Mouse (Mus musculus) kidney, postnatal 25 days (tissue): ENCODE data around the gene Oprm1.

Source experiments
- DNase-seq, 2 experiments: peaks; one replicate each; pipeline ENCODE4 v3.0.0; 2021; ENCODE audit warnings: mixed read lengths in 2 of 2

Oprm1 gene

DNA sequence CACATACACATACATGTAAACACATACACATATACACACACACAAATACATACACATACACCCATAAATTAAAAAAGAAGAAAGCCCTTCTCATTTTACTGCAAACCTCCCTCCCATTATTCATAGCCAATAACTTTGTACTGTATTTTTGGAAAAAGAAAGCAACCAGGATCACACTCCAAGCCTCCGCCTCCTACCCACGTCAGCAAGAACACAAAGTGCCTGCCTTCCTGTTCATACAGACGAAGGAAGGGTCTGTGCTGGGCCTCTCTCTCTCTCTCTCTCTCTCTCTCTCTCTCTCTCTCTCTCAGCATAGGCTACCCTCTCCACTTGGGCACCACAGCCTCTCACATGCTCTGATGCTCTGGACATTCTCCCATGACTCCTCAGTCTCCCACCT lies 137.5 kb downstream of the Oprm1 start:
- DNase-seq, result no peak

DNA sequence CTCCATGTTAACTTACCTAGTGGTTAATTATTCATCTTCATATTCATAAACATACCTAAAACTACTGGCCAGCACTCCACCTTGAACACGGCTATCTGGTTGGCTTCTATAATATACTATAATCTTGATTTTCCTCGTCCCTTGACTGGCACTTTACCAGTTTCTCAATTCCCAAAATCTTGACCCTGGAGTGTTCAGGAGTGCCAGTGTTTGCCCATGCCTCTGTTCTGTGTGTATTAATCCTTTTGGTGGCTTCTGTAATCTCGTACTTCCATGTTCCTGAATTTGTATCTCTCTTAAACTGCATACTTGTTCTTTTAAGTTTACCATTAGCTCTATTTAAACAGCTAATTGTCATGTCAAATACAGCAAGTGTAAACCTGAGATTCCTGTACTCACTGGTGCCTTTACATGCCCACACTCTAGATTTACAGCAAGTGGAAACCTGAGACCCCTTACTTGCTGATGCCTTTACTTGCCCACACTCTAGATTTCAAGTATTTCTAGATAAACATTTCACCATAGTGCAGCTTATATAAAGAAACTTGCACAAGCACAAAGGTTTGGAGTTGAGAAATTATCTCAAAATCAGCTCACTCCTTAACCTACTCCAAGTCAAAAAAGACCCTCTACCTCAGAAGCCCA lies 138.5 kb downstream of the Oprm1 start:
- no peak for DNase-seq

DNA sequence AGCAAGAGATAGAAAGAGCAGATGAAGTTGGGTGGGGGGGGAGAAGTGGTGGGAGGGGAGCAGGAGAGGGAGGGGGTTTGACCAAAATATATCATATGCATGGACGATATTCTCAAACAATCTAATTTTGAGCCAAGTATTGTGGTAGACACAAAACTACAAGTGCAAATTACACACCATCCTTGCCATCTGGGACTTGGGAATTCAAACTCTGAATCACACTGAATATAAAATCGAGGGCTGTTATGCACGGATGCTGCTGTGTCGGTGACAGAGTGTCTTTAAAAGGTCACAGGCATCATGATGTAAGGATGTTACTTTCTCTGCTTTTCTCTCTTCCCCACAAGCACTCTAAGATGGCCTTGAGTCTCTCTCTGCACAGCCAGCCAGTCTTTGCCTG lies 141.8 kb downstream of the Oprm1 start:
- DNase-seq, result no peak

DNA sequence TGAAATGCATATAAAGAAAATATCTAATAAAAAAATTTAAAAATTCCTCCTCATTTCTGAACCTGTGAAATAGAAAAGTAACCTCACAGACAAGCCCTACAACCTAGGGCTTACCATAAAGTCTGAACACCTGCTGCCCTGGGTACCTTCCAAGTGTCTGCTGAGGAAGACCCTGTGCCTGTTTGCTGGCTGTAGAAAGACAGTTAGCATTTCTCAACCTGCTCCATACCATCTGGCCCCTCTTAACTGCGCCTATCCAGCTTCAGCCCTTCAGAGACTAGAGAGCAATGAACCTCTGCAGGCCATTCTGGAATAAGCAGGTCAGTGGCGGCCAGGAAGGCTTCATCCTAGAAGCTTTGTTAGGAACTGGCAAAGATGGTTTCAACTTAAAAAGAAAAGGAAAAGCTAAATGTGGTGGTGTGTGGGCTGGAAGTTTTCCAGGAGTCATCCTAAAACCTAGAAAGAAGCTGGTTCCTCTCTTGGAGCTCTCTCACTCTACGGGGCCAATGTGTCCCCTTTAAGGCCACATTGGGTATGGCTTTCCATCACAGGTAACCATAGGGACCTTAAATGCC lies 143.6 kb downstream of the Oprm1 start:
- DNase-seq, result no peak

DNA sequence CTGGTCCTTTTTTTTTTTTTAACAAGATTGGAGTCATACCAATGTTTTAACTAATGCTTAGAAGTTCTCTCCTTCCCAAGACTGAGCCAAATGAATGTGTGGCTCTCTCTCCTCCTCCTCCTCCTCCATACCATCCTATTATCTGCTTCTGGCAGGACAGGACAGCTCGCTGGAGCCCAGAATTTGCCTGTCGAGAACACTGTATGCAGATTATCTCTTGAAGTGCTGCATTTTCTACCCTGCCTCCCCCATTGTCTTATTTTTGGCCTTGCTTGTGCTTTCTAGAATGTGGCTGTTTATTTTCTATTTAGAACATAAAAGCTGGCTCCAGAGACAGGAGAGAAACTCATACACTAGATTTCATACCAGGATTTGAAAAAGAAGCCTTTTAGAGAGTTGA lies 151.5 kb downstream of the Oprm1 start:
- no peak for DNase-seq

DNA sequence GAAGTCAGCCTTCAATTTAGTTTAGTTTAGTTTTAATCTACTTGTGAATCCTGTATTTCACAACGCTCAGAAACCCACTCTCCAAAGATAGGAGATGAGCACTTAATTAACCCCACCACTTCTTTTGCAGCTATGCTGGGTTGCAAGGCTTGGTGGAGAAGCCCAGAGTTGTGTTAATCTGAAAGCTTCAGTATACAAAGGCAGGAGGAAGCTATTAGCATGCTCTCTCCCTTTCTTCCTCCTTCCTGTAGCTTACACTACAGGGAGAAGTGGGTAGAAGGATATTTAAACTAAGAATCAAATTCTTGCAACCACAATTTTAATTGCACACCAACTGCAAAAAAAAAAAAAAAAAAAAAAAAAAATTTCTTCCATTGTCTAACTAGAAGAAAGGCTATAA lies 157.7 kb downstream of the Oprm1 start:
- DNase-seq, result no peak

DNA sequence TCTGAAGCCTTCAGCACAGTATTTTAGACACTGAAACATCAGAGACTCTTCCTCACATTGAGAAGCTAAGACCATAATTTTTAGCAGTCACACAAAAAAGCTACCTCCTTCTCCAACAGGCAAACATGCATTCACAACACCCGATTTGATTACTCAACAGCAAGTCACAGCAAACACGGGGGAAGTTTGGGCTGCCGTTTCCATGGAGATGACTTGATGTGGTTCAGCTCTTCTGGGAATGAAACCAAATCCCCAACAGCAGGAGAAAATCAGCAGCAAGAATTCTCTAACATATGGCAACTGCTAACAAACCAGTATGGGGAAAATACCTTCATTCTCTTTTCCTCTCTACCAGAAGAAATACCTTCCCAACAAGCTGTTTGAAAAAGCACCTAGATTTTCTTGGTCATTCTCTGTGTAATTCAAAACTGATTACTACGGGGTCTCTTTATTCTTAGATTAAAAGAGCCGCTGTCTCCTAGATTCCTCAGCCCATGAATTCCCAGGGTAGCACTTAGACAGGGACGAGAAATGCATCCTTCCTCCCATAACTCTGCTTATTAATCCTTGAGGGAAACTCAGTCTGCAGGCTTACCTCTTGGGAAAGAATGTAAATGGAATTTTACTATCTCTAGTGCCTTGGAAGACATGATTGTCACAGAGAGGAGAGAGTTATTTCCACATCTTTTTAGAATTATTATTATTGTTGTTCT lies 158.4 kb downstream of the Oprm1 start:
- peak; percentile 8 to 35 for DNase-seq

DNA sequence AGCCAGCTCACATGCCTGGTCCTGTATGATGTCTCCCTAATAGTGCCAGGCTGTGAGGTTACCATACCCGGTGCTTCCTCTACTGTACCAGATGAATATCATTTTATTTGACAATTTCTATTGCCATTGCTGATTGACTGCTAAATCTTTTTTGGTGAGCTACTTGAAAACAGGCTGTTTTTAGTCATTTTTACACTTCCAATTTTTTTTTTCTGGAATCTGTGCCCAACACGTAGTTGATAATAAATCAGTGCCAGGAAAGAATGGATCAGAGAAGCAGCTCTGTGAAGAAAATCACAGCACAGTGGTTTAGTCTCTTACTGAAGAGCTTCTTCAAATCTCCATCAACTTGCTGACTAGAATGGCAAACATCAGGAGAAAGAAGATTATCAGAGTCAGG lies 168.4 kb downstream of the Oprm1 start:
- DNase-seq, result no peak

DNA sequence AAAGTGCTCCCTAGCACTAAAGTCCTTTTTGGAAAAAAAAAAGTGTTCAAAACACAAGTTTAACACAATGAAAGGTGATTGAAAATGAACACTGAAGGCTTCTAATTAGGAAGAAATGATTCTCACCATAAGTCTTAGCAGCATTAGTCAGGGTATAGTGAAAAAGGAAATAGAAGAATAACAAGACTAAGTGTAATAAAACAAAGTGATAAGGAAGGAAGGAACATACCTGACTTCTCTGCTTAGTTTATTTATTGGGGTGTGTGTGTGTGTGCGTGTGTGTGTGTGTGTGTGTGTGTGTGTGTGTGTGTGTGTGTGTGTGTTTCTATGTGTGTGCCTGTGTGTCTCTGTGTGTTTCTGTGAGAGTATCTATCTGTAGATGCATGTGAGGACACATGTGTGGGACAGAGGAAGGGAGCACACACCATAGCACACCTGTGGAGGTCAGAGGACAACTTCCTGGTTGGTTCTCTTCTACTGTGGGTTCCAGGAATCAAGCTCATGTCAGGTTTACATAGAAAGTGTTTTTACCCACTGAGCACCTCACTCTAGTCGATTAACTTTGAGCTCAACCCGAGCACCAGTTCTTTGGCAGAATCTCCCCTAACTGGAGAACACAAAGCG lies 169.4 kb downstream of the Oprm1 start:
- no peak for DNase-seq

DNA sequence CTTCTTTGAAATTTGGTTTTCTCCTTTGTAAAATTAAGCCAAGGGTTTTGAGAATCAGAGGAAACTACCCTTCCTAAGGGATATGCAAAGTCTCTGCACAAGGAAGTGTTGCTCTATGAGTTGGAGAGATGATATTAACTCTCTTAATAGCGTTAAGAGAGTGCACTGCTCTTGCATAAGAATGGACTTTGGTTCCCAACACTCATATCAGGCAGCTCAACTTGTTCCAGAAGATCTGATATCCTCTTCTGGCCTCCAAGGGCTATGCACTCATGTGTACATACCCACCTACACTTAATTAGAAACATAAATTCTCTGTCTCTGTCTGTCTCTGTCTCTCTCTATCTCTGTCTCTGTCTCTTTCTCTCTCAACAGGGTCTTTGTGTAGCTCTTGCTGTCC lies 170.6 kb downstream of the Oprm1 start:
- no peak for DNase-seq

DNA sequence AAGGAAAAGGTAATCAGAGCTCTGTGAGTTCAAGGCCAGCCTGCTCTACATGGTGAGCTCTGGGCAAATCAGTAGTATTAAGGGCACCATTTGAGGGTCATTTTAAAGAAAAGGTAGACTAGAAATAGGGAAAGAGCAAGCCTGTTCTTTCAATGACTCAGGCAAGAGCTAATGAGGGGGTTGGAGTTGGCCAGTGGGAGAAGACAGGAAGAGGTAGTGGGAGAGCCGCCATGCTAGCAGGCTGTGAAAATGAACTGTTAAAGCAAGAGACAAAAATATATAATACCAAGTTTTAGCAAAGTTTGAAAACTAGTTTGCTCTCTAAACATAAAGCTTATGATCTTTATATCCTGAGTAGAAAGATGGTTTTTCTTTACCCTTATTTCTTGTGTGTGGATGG lies 172.1 kb downstream of the Oprm1 start:
- no peak for DNase-seq

DNA sequence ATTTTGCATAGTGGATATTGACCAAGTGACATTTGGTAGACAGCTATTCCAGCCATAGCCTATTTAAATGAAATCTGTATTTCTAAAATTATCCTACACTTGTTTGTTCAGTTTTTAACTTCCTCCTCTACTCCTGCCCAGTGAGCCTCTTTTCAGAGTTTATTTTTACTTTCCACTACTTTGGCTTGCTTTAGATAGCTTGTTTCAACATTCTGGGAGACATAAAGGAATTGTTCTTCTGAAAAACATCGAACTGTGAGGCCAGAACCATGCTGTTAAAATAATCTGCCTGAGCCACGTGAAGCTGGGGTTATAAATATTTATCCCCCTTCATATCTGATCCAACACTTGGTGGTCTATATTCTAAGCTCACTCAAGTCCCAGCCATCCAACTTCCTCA lies 172.6 kb downstream of the Oprm1 start:
- DNase-seq, result no peak

DNA sequence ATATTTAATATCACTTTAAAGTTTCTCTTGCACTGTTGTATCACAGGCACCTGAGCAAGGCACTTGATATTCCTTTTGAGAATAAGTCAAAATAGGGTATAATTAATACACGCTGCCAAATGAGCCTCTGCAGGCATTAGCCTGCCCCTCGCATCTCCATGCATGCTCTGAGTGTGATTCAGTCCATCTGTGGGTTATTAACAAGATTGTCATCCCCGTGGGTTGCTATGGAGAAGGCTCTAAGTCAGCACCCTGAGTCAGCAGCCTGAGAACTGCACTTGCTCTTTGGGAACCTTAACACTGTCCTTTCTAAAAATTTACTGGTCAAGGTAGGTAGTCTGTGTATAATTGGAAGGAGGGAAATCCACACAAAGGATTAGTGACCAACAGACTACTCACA lies 176.5 kb downstream of the Oprm1 start:
- DNase-seq, result no peak

DNA sequence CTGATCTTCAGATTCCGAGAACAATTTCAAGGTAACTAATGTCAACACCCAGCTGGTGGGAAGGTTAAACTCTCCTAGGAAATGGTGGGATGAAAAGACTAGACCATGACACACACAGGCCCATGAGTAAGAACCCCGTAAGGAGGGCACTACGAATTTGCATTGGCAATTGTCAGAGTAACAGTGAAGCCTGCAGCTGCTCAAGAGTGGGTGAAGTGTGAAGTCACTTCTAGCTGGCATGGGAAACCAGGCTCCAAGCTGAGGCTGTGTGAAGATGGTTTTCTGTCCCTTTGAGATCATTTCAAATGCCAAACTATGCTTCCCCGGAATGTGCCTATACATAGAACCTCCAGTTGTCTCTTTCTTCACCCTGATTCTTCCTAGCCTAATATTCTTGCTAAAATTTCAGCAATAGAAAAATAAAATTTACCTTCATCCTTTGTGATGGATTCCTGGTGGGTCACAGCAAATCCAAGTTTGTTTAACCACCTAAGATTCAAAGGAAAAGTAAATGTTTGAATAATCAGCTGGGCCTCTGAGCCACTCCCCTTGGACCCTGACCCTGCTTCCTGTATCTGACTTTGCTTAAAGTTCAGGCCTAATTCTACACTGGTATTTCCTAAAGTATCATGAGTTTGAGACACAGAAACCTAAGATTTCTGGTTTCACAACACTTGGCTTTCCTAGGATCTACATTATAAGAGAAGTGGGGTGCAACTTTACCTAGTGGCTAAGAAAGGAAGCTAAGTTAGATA lies 178.5 kb downstream of the Oprm1 start:
- DNase-seq, result no peak

DNA sequence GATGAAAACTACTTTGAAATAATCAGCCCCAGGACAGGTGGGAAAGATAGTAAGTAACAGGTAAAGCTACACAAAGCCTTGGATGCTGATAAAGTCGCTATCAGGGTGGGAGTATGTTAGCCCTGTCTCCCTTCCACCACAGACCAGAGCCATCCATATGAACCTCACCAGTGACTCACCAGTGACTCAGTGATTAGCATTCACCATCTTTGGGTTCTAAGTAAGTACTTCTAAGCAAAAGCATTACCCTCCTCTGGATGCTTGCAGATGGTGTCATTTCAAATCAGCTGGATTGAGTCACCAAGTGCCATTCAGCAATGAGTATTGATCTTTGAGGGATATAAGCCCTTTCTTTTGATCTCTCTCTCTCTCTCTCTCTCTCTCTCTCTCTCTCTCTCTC lies 194.8 kb downstream of the Oprm1 start:
- no peak for DNase-seq

DNA sequence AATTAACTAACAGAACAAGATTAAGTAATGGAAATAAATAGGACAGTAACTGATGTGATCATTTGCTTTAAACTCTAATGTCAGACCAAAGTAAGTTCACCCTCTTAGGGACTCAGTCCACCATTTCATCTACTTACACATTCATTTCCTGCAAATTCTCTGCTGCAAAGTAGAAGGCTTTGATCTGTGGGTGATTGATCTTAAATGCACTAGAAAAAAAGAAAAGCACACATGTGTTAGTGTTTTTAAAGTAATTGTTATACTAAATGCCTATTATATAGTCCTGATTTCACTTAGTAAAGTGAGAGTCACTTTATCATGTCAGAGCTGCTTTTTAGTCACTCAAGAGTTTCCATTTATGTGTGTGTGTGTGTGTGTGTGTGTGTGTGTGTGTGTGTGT lies 196.2 kb downstream of the Oprm1 start:
- DNase-seq, result no peak

DNA sequence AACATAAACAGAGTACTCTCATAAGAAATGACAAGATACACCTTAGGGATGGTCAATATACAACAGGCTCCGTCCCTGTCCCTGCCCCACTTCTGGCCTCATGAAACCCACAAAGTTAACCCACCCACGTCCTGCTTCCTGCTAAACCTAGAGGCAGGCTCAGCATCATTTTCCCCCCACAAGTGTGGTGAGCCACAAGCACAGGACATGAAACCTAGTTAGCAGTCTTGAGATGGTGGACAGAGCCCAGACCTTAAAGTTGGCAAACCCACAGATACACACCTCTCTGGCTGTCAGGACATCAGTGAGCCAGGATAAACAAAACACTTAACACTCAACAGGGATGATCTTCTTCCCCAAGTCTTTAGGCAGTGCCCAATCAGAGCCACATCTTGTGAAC lies 198.1 kb downstream of the Oprm1 start:
- no peak for DNase-seq

DNA sequence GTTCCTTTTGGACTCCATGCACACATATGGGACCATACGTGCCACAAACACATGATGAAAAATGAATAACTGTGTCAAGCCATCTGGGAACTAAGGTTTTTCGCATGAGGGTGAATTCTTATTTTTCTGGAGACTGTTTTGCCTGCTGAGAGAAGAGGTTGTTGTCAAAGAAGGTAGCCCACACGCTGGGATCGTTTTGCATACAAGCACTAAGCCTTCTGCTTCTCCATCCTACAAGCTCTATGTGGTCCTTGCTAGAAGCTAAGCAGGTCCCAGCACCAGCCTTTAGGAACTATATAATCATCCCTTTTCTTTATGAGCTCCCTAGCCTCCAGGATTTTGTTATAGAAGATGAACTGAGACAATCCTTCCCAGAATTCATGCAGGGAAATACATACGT lies 200.5 kb downstream of the Oprm1 start:
- no peak for DNase-seq

DNA sequence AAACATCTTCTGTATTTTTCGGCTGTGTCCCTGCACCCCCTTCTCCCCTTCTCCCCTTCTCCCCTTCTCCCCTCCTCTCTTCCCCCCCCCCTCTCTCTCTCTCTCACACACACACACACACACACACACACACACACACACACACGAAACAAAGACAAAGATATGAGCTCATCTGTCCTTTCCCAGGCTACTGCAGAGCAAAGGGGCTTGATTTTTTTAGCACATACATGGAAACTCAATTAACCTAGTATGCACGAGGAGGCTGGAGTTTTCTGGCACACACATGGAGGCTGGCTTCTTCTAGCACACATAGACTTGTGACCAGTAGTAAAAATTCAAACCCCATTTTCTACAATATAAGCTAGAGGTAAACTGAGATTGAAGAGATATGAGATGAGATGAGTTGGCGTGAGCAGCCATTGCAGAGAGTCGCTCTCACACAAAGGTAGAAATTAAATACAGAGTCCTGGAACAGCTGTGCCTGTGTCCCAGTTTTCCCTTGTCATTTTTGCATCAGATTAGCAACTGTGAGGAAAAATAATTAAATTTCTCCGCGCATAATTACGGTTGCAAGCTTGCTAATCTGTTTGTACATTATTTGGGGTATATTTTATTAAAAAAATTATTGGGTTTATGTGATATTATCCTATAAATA lies 209.4 kb downstream of the Oprm1 start:
- no peak for DNase-seq

DNA sequence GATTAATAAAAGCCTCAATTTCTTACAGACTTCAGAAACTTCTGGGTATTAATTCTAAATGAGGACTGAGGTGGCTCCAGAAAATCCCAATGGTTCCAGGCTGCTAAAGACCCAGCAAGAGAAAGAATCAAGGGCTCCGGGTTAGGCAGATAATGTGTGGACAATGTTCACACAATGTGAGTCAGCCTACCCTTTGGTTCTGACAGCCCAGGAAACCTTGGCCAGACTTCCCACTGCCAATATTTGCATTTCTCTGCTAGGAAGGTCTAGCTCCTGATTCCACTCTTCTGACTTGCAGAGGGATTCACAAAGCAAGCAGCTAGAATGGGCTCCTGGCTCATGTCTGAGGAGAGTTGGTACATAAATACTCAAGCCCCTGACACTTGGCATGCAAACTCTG lies 210.0 kb downstream of the Oprm1 start:
- no peak for DNase-seq

DNA sequence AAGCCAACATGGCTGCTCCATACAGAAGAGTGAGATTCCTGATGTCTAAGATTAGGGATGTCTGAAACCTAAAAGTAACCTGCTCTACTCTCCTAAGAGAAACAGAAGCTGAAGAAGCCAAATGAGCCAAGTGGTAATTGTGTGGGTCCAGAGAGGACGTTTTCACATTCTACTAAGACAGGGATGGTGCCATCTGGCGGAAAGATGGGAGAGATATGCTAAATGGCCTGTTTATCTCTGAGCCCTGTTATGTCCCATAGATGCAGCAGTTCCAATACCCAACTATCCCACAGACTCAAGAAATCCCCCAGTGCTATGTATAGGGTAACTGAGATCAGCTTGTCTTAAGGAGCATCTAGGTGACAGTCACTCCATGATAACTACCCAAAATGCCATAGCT lies 219.5 kb downstream of the Oprm1 start:
- no peak for DNase-seq

DNA sequence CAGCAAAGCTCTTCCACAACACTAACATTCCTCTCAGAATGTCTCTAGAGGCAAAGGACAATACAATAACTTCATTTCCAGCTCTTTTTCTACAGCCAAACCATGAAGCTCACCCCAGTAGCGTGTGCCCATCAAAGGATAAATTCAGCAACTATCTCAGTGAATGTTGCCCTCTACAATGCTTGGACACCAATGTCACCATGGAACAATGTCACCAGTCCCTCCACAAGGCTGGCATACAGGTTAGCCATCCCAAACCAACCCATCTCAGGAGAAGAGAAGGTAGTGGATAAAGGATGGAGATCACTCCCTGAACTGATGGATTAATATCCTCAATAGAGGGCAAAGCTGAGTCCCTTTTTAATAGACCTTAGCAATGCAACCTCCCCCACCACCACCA lies 220.4 kb downstream of the Oprm1 start:
- no peak for DNase-seq

DNA sequence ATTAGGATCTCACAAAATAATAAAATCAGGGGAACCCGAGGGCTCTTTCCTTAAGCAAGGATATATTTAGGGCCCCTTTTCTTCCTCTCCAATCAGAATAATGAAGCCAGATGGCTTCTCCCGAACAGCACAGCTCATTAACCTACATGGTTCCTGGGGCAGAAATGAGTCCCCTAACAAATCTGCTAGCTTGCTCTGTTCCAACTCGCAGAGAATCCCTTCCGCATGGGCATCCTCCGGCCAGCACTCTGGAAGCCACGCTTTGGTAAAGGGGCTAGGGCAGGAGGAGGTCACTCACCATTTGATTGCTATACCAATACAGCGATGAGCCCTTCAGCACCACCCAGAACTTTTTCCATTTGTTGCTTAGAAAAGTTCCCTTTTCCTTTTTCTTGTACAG lies 220.9 kb downstream of the Oprm1 start:
- no peak for DNase-seq
